Mouse (Mus musculus): ENCODE measurements at regions not wholly inside any gene's neighbourhood (a gene's known extent, or its start where the extent isn't known, plus 50 kb on each side); places are given as distances from the start of the nearest gene placed in this dataset.

DNA sequence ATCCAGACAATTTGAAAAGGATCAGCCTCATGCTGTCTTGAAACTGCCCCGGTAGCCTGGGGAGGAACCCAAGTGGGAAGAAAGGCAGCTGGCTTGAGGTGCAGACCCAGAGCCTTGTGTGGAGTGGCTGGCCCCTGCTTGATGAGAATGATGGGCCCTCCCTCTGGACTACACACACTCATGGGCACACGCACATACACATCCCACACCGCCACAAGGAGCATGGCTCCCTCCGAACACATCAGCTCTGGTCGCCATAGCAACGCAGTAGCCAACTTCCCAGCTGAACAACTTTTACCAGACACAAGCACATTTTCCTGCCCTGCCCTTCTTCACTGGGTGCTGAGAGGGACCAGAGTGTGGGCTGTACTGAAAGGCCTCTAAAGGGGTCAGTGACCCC is 101.2 kb downstream of the Rpl14 start:
- peaks cover 4% of the 10 kb centered on the region for H3K4me1 ChIP-seq (ENCODE audit: control insufficient read depth, insufficient read depth, low read length)
- no peak for DNase-seq
- intact Hi-C loops (cut with DNase I) = no loop called here
- H3K27me3 ChIP-seq (ENCODE audit: control insufficient read depth, insufficient read depth, low read length) = no peaks in the 10 kb centered on the region
- no peaks in the 10 kb centered on the region for H3K36me3 ChIP-seq (ENCODE audit: control insufficient read depth, insufficient read depth, low read length)
- no peak overlapping the region for H3K9ac ChIP-seq (ENCODE audit: low read depth, low read length)
- no peak overlapping the region for H3K27ac ChIP-seq
- no peaks in the 10 kb centered on the region for H3K79me2 ChIP-seq (replicated peaks; ENCODE audit: control insufficient read depth, insufficient read depth, low read length)
- 62% methylated on average over 6 of the region's 6 CpGs for WGBS
- H3K4me3 ChIP-seq = no peak overlapping the region
- no peak for TF ChIP-seq EP300 (IDR thresholded peaks at IDR 0.05; ENCODE audit: insufficient read depth, low read depth, low read length)
- TF ChIP-seq POLR2A (IDR thresholded peaks at IDR 0.05; ENCODE audit: insufficient read depth, low read depth, low read length) = no peak
- no peak for TF ChIP-seq CTCF (IDR thresholded peaks at IDR 0.05)

DNA sequence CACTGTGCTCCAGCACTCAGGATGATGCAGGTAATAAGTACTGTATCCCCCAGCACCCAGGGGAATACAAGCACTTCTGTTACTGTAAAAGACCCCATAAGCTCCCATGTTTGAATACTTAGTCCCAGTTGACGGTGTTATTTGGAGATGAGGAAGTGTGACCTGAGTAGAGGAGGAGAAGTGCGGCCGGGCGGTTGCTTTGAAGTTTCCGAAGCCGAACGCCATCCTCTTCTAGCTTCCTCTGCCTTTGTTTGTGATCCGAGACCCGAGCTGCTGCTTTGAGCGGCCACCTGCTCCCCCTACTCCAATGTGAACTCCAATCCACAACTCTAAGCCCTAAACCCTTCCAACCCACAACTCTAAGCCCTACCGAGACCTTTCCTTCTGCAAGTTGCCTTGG is 103.6 kb downstream of the Rpl14 start:
- H3K9ac ChIP-seq (ENCODE audit: low read depth, low read length) = no peak overlapping the region
- no peak overlapping the region; the same call in 1 of the 2 replicates for H3K27ac ChIP-seq
- H3K27me3 ChIP-seq (ENCODE audit: control insufficient read depth, insufficient read depth, low read length) = no peaks in the 10 kb centered on the region
- peak overlapping the region; percentile 6 for H3K4me3 ChIP-seq
- no peaks in the 10 kb centered on the region for H3K79me2 ChIP-seq (replicated peaks; ENCODE audit: control insufficient read depth, insufficient read depth, low read length)
- TF ChIP-seq EP300 (IDR thresholded peaks at IDR 0.05; ENCODE audit: insufficient read depth, low read depth, low read length) (no peak), POLR2A (IDR thresholded peaks at IDR 0.05; ENCODE audit: insufficient read depth, low read depth, low read length) (no peak), CTCF (IDR thresholded peaks at IDR 0.05) (no peak)
- no peak for DNase-seq
- H3K36me3 ChIP-seq (ENCODE audit: control insufficient read depth, insufficient read depth, low read length) = no peaks in the 10 kb centered on the region
- WGBS = 13% methylated on average over 11 of the region's 11 CpGs
- peaks cover 6% of the 10 kb centered on the region for H3K4me1 ChIP-seq (ENCODE audit: control insufficient read depth, insufficient read depth, low read length)
- intact Hi-C loops (cut with DNase I) = no loop called here

DNA sequence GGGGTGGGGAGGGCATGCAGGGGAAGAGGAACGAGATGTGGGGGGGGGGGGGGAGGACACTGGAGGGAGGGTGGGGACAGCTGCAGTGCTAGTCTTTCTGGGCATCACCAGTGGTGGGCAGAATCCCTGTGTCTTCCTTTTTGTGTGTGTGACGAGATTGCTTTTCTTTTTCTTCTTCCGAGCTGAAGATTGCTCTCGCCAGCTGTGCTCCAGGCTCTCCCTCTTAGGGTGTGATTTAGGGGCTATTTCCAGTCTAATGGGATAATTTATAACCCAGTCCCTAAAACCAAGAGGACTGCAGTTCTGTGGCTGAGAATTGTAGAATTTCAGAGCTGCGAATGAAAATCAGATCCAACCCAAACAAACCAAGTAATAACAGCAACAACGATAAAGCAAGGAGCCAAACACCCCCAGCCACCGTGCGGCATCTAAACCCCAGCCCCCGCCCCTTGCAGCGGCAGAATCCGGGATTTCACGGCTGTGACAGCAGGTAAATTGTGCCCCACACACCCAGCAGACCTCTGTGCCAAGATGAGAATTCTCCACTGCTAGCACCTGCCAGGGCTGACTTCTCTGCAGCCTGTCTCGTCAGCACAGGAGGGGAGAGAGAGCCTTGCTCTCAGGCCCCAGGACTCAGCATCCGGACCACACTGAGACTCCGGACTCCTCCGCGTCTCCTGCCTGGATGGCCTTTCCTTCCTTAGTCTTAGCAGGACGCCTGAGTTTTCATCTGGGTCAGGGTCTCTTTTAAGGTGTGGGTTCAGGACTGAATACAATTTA is 104.3 kb downstream of the Rpl14 start:
- Histone ChIP-seq H3K9ac (ENCODE audit: low read depth, low read length) (peak overlapping the region; percentile 21), H3K4me1 (ENCODE audit: control insufficient read depth, insufficient read depth, low read length) (peaks cover 8% of the 10 kb centered on the region), H3K36me3 (ENCODE audit: control insufficient read depth, insufficient read depth, low read length) (no peaks in the 10 kb centered on the region), H3K27ac (peak overlapping the region; percentile 65), H3K79me2 (replicated peaks; ENCODE audit: control insufficient read depth, insufficient read depth, low read length) (no peaks in the 10 kb centered on the region), H3K27me3 (ENCODE audit: control insufficient read depth, insufficient read depth, low read length) (no peaks in the 10 kb centered on the region), H3K4me3 (peak overlapping the region; percentile 39)
- TF ChIP-seq POLR2A (IDR thresholded peaks at IDR 0.05; ENCODE audit: insufficient read depth, low read depth, low read length) (no peak), CTCF (IDR thresholded peaks at IDR 0.05) (no peak), EP300 (IDR thresholded peaks at IDR 0.05; ENCODE audit: insufficient read depth, low read depth, low read length) (no peak)
- 2% methylated on average over 18 of the region's 18 CpGs for WGBS
- intact Hi-C loops (cut with DNase I) = no loop called here
- no peak for DNase-seq

DNA sequence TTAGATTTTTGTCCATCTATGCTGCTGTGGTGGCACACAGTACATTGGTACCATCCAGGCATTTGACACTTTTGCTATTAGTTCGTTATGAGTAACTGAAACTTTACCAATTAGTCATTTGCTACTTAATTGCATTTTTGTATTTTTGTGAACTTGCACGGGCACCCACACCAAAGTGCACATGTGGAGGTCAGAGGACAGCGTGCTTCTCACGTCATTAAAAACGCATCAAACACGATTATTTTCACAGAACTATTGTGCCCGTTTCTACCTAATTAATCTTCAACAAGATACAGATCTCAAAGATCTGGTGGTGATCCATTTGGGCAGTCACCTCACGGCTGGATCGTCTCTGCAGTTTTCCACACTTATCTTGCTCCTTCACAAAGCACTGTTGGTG is 105.1 kb downstream of the Rpl14 start:
- H3K27me3 ChIP-seq (ENCODE audit: control insufficient read depth, insufficient read depth, low read length) = no peaks in the 10 kb centered on the region
- DNase-seq = no peak
- peaks cover 8% of the 10 kb centered on the region for H3K4me1 ChIP-seq (ENCODE audit: control insufficient read depth, insufficient read depth, low read length)
- intact Hi-C loops (cut with DNase I) = no loop called here
- no peak for TF ChIP-seq EP300 (IDR thresholded peaks at IDR 0.05; ENCODE audit: insufficient read depth, low read depth, low read length)
- TF ChIP-seq CTCF (IDR thresholded peaks at IDR 0.05) = no peak
- TF ChIP-seq POLR2A (IDR thresholded peaks at IDR 0.05; ENCODE audit: insufficient read depth, low read depth, low read length) = no peak
- H3K4me3 ChIP-seq = no peak overlapping the region; the same call in 1 of the 2 replicates
- H3K27ac ChIP-seq = peak overlapping the region; percentile 65; the same call in 1 of the 2 replicates
- no peak overlapping the region for H3K9ac ChIP-seq (ENCODE audit: low read depth, low read length)
- no peaks in the 10 kb centered on the region for H3K36me3 ChIP-seq (ENCODE audit: control insufficient read depth, insufficient read depth, low read length)
- no peaks in the 10 kb centered on the region for H3K79me2 ChIP-seq (replicated peaks; ENCODE audit: control insufficient read depth, insufficient read depth, low read length)
- WGBS = 49% methylated on average over 9 of the region's 9 CpGs

DNA sequence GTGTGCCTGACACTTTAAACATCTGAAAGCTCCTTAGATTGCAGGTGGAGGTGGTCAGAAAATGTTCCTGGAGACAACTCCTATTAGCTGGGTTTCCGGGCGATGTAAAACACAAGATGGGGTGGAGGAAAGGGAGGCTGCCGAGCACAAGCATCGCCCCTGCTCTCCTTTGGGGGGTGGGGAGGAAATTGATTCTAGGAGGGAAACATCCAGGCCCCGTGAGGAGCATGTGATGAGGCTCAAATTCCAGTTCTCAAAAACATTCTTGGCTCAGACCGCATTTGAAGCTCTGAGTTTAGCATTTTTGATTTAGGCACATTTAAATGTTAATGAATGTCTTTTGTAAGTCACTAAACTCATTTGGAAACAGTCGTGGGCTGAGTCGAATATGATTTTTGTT is 105.5 kb downstream of the Rpl14 start:
- H3K79me2 ChIP-seq (replicated peaks; ENCODE audit: control insufficient read depth, insufficient read depth, low read length) = no peaks in the 10 kb centered on the region
- TF ChIP-seq EP300 (IDR thresholded peaks at IDR 0.05; ENCODE audit: insufficient read depth, low read depth, low read length) (no peak), POLR2A (IDR thresholded peaks at IDR 0.05; ENCODE audit: insufficient read depth, low read depth, low read length) (no peak), CTCF (IDR thresholded peaks at IDR 0.05) (no peak)
- WGBS = 59% methylated on average over 8 of the region's 8 CpGs
- intact Hi-C loops (cut with DNase I) = no loop called here
- H3K36me3 ChIP-seq (ENCODE audit: control insufficient read depth, insufficient read depth, low read length) = no peaks in the 10 kb centered on the region
- no peak overlapping the region for H3K9ac ChIP-seq (ENCODE audit: low read depth, low read length)
- no peak for DNase-seq
- no peak overlapping the region for H3K4me3 ChIP-seq
- H3K27me3 ChIP-seq (ENCODE audit: control insufficient read depth, insufficient read depth, low read length) = no peaks in the 10 kb centered on the region
- peak overlapping the region; percentile 26 for H3K27ac ChIP-seq
- H3K4me1 ChIP-seq (ENCODE audit: control insufficient read depth, insufficient read depth, low read length) = peaks cover 8% of the 10 kb centered on the region

DNA sequence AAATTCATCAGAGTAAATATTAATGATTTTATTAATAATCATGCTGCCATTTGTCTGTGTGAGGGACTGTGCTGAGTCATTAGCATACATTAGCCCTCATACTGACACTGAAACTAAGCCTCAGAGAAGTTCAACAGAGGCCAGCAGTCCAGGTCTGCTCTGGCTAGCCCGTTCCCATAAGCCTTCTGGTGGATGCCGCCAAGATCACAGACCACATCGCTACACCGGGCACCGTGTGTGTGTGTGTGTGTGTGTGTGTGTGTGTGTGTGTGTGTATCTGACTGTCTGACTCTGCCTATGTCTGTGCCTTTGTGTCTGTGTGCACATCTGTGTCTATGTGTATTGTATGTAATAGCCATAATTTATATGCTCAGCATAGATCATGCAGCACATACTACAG is 106.0 kb downstream of the Rpl14 start:
- no peak overlapping the region for H3K9ac ChIP-seq (ENCODE audit: low read depth, low read length)
- intact Hi-C loops (cut with DNase I) = no loop called here
- no peak for DNase-seq
- H3K27me3 ChIP-seq (ENCODE audit: control insufficient read depth, insufficient read depth, low read length) = no peaks in the 10 kb centered on the region
- no peaks in the 10 kb centered on the region for H3K79me2 ChIP-seq (replicated peaks; ENCODE audit: control insufficient read depth, insufficient read depth, low read length)
- no peak overlapping the region for H3K4me3 ChIP-seq
- peaks cover 8% of the 10 kb centered on the region for H3K4me1 ChIP-seq (ENCODE audit: control insufficient read depth, insufficient read depth, low read length)
- no peaks in the 10 kb centered on the region for H3K36me3 ChIP-seq (ENCODE audit: control insufficient read depth, insufficient read depth, low read length)
- peak overlapping the region; percentile 26 for H3K27ac ChIP-seq
- WGBS = 88% methylated on average over 5 of the region's 5 CpGs
- TF ChIP-seq CTCF (IDR thresholded peaks at IDR 0.05) (no peak), POLR2A (IDR thresholded peaks at IDR 0.05; ENCODE audit: insufficient read depth, low read depth, low read length) (no peak), EP300 (IDR thresholded peaks at IDR 0.05; ENCODE audit: insufficient read depth, low read depth, low read length) (no peak)
